Mouse (Mus musculus) liver, adult 2 months (tissue): ENCODE measurements at regions not wholly inside any gene's neighbourhood (a gene's known extent, or its start where the extent isn't known, plus 50 kb on each side); places are given as distances from the start of the nearest gene placed in this dataset.

Experiments used
- CTCF ChIP-seq: fragments of 200-500 bp; IDR thresholded peaks from 2 replicates; pipeline ENCODE4 v1.5.1; 2011; ENCODE audit warnings: low read depth, low read length, control low read depth
- POLR2A ChIP-seq: fragments of 200-500 bp; IDR thresholded peaks from 2 replicates; pipeline ENCODE4 v1.6.1; 2011; ENCODE audit warnings: low read length, control low read depth; ENCODE audit not compliant: insufficient read depth; ENCODE audit errors: extremely low read depth

DNA sequence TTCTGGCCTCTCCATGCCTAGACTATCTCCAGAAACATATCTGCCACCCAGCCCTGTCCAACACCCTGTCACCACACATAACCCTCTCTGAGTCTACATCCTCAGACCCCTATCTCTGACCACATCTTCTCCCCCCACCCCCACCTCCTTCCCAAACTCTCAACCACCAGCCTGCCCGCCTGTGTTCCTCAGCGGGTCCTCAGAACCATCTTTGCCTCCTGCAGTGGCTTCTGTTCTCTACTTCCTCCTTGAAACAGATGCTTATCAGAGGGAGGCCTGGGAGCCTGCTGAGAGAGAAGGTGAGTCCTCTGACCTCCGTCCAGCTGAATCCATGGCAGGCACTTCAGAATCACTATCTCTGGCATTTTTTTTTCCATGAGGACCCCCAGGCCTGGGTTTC, 307.4 kb upstream of the Dio3 start:
- no peak for TF ChIP-seq POLR2A
- TF ChIP-seq CTCF, result no peak
